Mouse (Mus musculus) A20 (cell line): Measurements from ENCODE around the gene Hist1h4d.

Experiments
- DNase-seq: peaks from one replicate; pipeline ENCODE4 v3.0.0-alpha.2; 2011; ENCODE audit warnings: low read depth, low spot score

Gene Hist1h4d

DNA sequence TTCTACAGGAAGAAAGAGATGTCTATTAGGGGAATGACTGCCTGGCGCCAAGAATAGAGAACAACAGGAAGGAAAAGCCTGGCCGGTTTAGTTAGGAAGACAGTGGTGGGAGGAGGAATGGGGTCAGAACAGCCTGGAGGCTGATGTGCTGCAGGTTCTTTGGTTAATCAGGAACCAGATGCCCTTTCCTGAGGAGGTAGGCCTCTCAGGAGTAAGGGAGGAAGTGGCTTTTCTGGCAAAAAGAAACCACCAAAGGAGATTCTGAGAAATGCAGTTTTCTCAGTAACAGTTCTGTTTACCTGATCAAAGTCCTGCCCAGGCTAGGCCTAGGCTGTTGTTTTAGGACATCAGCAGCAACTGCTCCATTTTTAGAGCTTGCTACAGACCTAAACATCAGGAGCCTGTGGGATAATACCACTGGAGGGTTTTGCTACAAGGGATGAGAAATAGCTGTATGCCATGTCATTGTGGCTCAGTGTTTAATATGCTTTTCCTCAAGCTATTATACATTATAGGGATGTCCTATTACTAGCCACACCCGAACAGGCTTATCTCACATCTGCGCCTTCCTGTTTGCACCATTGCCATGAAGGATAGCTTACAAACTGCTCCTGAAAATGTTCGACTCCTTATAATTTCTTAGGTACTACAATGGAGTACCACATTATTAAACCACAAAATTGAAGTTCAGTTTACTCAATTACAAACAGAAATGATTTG lies 11.8 kb downstream of the Hist1h4d start:
- no peak for DNase-seq

DNA sequence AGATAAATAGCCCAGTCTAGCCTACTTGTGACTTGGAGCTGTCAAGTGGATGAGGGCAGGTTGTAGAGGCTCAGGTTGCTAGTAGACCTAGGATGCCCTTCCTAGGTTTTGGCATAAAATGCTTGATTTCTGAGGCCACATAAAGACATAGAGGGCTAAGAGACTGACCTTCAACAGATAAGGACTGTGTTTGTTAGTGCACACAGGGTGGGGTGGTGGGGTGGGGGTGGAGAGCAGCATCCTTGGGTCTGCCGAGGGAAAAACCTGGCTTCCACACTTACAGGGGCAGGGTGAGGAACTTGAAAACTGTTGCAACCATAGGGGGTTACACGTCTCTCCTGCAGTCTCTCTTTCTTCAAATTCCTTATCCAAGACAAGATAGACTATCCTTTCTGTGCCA lies 13.8 kb downstream of the Hist1h4d start:
- DNase-seq: no peak

DNA sequence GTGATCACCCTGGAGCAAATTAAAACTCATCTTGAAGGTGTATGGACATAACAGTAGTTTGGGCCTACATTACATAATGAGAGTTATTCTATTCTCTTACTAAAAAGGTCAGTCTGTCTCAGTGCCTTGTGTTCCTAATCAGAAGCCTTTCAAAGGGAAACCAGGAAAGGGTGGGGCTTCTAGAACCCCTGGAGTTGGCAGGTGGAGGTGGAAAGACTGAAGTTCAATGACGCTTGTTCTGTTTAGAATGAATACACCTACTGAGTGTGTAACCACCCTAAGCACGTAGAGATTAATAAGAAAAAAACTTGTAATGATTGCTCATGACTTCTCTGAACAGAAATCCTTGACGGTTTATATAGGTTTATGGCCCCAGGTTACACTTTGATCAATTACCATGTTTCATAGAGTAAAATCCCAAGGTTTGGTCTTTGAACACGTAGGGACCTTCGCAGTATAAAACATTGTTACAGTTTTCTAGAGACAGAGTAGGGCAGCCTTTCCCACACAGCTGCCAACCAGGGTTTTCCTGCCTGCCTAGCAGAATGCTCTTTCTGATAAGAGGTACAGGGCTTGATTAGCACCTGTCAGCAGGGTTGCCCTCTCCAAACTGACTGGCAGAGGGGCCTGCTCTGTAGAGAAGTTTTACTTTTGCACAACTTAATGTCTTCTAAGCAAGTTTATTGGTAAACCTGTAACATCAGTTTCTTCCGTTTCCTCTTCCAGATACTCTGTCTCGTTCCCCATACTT lies 14.4 kb downstream of the Hist1h4d start:
- DNase-seq: no peak

DNA sequence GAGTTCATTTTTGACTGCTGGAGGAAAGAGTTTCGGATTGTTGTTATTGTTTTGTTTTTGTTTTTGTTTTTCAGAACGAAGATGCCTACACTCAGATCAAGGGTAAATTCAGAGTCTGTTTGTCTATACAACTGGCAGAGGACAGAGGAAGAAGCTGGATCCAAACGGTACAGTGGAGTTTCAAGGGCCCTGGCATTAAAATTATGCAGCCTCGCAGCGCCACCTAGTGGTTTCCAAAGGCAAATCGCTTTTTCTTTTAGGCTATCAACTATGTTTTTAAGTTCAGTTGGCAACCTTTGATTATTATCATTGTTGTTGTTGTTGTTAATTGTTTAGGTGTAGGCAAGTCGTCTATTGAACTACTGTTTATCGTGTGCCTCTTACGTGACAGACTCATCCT lies 16.6 kb downstream of the Hist1h4d start:
- DNase-seq: peak; percentile 82

DNA sequence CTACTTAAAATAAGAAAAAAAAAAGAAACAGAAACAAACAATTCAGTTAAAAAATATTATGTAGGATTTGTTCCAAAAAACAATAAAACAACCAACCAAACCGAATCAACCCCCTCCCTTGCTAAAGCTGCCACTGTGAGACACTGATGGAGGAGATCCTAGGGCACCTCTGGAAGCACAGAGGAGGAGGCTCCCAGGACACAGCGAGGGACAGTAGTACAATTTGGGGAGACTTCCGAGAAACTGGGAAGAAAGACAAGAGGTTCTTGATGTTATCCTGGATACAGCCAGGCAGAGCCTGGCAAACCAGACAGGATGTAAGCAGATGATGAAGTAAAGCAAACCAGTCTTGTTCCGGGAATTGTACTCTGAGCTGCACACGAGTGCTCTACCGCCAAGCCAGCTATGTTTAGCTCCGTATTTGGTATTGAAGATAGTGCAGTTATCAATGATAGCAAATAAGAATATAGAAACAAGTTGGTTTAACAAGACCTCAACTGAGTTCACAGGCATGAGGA lies 21.8 kb downstream of the Hist1h4d start:
- no peak for DNase-seq

DNA sequence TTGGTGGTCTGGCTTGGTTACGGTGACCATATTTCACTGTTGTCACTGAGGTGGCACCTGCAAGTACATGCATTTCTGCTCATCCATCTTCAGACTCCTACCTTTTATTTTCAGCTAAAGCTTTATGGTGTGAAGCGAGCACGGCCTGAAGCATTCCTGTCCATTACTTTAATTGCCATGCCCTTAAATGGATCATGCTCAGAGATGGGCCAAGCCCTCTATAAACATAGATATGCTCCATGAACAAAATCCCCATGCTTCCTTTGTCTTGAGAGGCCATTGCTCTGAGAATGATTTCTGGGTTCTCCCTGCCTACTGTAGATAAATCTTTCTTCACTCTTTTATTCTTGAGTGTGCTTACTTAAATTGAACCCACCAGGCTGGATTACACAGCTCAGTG lies 23.1 kb downstream of the Hist1h4d start:
- DNase-seq: no peak

DNA sequence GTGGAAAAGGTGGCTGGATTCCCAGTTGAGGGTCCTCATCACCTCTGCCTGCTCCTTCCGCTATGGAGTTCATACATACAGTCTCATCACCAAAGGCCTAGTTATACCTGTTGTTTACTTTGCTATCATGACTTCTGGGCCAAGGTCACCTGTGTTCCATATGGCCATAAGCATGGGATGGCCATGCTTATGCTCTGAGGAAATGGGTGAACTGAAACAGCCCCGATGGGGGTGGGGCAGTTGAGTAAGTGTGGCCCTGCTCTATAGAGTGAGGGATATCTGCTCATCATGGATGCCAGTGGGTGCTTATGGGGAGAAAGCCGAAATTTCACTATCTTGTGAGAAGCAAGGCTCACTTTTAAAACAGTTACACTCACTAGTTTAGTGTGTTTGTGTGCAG lies 23.7 kb downstream of the Hist1h4d start:
- no peak for DNase-seq

DNA sequence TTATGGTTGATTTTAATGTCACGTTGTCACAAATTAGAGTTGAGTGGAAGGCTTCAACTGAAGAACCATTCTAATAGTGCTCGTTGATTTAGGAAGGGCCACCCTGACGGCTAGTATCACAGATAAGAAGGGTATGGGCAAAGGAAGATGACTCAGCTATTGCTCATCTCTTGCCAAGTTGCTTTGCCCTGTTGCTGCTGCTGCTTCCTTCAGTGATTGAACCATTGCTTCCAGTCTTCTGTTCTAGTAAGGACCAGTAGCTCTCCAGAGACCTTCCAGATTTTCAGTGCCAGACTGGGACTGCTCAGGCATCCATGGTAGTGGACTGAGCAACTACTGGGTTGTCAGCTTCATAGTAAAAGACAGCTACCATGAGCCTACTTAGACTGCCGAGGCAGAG lies 27.8 kb downstream of the Hist1h4d start:
- DNase-seq: no peak

DNA sequence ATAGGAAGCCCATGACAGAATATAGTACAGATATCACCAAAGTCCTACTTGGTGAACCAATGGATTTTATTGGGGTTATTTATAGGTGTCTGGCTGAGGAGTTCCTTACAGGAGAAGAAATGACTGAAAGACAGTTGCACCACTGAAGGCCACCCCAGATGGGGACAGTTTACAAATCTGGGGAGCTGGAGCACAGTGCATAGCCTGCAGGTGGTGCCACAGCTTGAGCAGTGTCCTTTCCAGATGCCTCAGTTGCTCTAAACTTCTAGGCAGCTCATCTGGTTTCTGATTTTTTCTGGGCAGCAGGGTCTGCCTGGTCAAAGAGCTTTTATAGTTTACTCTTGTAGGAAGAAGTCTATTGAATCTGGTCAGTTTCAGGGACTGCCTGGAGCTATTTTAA lies 28.4 kb downstream of the Hist1h4d start:
- DNase-seq: no peak

DNA sequence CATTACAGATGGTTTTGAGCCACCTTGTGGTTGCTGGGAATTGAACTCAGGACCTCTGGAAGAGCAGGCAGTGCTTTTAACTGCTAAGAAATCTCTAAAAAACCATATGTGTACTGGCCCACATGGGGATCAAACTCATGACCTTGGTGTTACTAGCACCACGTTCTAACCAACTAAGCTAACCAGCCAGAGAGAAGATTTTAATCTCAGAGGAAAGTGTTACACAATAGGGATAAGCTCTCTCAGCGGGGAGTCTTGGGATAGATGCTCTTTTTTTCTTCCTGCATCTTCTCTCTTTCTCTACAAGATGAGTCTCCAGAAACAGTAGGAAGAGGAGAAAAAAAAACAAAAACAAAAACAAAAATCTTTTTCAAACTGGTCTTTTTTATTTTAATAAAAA lies 29.0 kb downstream of the Hist1h4d start:
- DNase-seq: no peak

DNA sequence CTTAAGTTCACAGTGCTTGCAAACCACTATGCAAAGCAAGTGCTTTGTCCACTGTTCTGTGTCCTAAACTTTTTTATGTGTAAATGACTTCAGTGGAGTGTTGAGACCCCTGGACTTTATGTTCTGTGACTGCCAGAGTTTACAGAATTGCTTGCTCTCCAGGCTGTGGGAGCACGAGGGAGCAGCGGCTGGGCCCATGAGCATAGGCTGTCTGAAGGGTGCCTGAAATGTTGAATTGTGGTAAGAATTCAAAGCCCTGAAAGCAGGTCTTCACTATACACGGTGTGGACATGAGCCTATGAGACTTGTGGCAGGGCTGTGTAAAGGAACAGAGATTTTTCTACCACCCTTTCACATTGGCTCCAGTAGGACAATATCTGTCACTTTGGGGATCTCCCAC lies 30.2 kb downstream of the Hist1h4d start:
- DNase-seq: no peak

DNA sequence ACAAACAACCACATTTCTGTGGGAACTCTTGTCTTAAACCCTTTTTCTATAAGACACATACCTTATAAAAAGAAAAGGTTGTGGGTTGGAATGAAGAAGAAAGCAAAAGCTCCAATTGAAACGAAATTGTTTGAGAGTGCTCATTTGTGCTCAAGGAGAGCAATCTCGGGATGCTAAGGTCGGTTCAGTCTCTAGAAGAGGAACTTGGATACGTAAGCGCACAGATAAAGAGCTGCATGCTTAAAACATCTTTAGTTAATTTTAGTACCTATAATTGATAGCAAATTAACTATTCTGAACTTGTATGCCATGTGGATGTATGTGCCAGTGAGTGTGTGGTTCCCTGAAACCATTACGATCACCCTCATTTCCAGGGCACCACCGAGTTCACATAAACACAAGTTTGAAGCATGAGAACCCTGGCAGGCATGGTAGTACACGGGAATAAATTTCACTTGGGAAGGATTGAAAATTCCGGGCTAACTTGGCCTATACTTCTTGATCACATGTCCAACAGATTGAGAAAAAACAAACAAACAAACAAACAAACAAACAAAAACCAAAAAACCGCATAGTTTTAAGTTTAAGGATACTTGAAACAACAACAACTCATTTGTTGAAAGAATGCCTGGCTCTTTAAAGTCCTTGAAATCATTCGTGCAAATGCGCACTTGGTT lies 38.8 kb downstream of the Hist1h4d start:
- peak; percentile 16 for DNase-seq

DNA sequence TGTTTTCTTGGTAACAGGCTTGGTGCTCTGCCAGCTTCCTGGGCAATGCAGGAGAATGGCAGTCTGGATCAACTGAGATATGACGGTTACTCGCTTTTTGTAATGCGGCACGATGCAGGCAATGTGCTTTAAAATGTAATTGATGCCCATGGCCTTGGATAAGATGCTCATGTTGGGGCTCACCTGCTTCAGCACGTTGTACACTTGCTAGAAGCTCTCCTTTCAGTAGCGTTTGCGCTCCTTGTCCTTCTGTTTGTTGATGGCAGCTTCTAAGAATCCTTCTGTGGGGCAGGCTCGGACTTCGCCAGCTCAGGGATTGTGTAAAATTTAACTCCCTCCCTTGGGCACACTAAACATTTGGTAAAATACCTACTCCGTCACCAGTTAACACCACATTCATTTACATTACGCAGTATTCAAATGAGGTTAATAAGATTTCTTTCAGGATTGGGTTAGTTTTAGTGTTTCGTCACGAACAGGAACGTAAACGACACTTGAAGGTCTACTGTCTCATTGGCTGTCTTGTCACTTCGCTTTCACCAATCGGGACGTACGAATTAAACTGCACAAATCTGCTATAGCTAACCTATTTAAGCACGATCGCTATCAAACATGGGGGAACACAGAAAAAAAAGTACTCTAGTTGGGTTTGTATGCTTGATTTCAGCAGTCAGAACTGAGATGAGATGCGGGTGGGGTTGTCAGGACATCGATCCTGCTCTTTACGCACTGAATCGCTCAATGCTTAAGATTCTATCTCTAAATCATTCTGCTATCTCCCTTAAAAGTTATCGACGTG lies 39.5 kb downstream of the Hist1h4d start, which contains the start of gene Hist1h2be:
Gene Hist1h2be (minus strand): TSS at position 392 of the 799 bp plus-strand sequence.
- peak; percentile 91 for DNase-seq

DNA sequence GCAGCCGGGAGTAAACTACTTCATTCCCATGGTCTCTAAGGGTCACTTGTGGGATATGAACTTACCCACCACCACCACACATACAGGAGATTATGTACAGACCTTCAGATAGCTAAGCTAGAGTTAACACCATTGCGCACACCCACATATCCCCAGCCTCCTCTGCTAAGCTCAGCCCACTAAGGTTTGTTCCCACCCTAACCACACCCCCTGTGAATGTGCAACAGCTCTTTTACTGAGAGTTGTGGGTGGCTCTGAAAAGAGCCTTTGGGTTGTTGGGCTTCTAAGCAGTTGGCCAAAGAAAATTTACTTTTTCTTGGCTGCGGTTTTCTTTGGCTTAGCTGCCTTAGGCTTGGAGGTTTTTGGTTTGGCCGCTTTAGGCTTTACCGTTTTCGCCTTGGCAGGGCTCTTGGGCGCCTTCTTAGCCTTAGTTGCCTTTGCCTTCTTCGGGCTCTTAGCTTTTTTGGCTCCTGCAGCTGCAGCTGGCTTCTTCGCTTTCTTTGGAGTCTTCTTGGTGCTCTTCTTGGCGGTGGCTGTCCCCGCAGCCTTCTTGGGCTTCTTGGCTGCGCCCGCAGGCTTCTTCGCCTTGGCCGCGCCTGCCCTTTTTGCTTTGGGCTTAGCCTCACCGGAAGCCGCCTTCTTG lies 40.3 kb downstream of the Hist1h4d start:
- peak; percentile 88 for DNase-seq

DNA sequence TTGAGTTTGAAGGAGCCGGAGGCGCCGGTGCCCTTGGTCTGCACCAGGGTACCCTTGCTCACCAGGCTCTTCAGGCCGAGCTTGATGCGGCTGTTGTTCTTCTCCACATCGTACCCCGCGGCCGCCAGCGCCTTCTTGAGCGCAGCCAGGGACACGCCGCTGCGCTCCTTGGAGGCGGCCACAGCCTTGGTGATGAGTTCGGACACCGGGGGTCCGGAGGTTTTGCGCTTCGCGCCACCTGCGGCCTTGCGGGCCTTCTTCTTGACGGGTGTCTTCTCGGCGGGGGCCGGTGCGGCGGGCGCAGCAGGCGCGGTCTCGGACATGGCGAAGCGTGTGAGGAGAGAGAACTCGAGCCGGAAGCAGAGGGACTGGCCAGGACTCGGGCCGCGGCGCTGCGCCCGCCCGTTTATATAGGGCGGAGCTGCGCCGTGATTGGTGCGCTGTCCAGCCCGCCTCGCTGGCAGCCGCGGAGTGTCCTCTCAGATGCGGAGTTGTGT lies 40.8 kb downstream of the Hist1h4d start, which contains the start of gene Hist1h1e:
Gene Hist1h1e (minus strand): TSS at position 384 of the 497 bp plus-strand sequence.
- peak; percentile 95 for DNase-seq

DNA sequence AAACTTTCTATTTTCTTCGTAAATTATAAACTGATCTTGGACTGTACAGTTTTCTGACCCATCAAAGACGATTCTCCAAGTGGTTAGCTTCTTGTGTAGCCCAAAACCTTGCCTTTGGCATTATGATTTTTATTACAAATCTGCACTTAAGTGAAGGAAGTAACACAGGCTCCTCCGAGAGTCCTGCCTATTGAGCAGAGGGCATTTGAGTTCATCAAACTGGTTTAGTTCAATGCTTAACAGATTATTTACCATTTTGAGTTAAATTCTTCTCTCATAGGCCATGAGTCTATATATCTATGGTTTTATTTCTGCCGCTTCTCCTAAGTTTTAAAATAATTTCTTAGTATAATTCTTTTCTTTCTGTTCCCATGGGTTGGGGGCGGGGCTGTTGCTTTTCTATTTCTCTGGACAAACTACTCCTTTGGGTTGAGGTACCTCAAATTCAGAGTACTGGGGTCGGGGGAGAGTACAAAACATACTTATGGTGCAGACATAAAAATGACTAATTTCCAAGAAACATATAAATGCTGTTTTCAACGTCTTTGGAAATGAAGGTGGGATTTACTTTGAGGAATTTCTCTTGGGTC lies 41.6 kb downstream of the Hist1h4d start:
- DNase-seq: no peak

DNA sequence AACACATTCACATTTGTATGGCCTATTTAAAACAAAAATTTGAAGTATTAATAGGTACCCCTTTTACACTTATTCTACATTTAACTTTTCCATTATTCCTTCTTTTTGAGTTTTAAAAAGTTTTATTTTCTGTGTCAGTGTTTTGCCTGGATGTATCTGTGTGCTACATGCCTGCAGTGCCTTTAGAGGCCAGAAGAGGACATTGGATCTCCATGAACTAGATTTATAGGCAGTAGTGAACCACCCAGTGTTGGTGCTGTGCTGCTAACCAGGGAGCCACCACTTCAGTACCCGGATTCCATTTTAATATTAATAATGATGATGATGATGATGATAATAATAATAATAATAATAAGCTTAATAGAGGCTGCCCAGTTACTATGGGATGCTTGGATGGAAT lies 49.3 kb downstream of the Hist1h4d start:
- DNase-seq: peak; percentile 46
